Mouse (Mus musculus): Measurements from ENCODE around the gene Ubl3. TPM values are rescaled to one million over a fixed set of nuclear protein-coding genes. Genes with fewer than 3 reads are reported as not detected.

Ubl3 gene
- total RNA-seq, 2 experiments from 2014 or later = 221 to 227 TPM

DNA sequence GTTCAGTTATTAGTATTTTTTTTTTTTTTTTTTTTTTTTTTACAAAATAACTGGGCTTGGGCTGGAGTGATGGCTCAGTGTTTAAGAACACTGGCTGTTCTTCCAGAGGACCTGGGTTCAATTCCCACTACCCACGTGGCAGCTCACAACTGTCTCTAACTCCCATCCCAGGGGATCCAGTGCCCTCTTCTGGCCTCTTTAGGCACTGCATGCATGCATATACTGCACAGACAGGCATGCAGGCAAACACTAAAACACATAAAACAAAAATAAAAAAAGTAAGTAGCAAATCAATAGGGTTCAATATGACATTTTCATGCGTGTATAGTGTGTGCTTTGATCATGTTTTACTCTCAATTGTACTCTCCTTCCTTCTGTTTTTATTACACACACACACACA is 26.6 kb upstream of the Ubl3 start:
- no peak for DNase-seq (ENCODE audit: low spot score in 2 of 2)
- TF ChIP-seq CTCF (conservative IDR thresholded peaks at IDR 0.05) = peak; percentile 44
- Histone ChIP-seq H3K27ac (no peak overlapping the region), H3K4me3 (no peak overlapping the region)

DNA sequence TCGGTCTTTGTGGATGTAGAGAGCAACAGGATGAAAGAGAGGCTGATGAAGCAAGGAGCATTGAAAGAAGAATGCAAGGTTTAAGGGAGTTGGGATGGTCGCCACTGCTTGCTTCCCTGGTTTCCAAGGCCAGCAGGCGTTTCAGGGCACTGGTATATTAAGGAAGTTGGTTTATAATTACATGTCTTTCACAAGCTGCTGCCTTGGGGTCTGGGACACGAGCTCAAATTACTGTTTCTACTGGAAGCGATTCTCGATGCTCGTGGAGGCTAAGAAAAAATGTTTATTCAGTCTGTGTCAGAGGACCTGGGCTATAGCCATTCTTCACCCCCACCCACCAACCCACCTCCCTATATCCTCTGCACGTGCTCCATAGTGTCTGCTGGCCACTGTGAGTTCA is 25.8 kb upstream of the Ubl3 start:
- TF ChIP-seq CTCF (conservative IDR thresholded peaks at IDR 0.05) = no peak
- DNase-seq (ENCODE audit: low spot score in 2 of 2) = no peak
- Histone ChIP-seq H3K27ac (no peak overlapping the region), H3K4me3 (no peak overlapping the region)

DNA sequence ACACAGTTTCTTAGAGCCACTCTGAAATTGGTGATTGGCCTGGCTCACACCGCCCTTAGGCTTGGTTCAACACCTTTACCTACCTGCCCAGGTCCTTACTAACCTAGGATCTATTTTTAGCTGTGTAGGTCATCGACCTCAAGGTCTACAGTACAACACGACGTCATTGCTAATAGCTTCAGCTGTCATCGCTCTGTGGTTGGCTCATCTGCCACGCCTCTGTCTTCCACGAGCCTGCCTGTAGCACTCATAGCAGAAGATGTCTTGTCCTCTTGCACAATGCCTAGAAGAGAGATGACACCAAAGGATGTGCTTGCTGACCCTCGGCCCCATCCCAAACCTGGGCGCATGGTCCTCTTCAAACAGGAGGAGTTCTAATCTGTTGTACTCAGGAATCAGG is 24.7 kb upstream of the Ubl3 start:
- no peak overlapping the region for H3K4me3 ChIP-seq
- no peak overlapping the region for H3K27ac ChIP-seq
- DNase-seq (ENCODE audit: low spot score in 2 of 2) = no peak
- no peak for TF ChIP-seq CTCF (conservative IDR thresholded peaks at IDR 0.05)

DNA sequence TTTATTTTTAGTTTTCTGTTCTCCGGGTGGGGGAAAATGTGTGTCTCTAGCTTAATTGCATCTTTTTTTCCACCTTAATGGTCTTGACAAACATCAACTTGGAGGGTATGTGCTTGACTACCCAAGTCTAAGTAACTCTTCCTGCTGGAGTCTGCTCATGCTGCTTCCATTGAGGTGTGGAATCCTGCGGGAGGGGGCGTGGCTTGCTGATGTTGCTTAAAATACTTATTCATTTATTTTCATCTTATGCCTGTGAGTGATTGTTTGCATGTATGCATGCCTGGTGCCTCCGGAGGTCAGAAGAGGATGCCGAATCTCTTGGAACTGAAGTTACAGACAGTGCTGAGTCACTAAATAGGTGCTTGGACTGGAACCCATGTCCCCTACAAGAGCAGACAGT is 22.6 kb upstream of the Ubl3 start:
- TF ChIP-seq CTCF (conservative IDR thresholded peaks at IDR 0.05) = no peak
- Histone ChIP-seq H3K4me3 (no peak overlapping the region), H3K27ac (no peak overlapping the region)
- DNase-seq (ENCODE audit: low spot score in 2 of 2) = no peak

DNA sequence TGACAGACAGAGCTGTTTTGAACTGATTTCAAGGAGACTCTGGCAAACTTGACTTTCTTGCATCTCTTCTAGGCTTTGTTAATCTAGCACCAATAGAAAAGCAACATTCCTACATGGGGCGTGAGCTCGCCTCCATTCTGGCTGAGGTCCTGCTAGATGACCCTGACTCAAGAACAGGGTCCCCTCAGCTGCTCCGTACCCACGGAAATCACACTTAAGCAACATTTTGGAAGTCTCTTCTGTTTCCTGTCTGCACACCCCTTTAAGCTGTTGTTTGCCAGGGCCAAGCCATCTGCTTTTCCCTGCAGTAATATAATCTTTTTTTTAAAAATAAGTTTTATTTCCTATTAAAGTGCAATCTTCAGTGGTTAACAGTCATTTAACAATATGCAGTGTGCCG is 20.1 kb upstream of the Ubl3 start:
- DNase-seq (ENCODE audit: low spot score in 2 of 2) = no peak
- Histone ChIP-seq H3K4me3 (no peak overlapping the region), H3K27ac (no peak overlapping the region)
- no peak for TF ChIP-seq CTCF (conservative IDR thresholded peaks at IDR 0.05)

DNA sequence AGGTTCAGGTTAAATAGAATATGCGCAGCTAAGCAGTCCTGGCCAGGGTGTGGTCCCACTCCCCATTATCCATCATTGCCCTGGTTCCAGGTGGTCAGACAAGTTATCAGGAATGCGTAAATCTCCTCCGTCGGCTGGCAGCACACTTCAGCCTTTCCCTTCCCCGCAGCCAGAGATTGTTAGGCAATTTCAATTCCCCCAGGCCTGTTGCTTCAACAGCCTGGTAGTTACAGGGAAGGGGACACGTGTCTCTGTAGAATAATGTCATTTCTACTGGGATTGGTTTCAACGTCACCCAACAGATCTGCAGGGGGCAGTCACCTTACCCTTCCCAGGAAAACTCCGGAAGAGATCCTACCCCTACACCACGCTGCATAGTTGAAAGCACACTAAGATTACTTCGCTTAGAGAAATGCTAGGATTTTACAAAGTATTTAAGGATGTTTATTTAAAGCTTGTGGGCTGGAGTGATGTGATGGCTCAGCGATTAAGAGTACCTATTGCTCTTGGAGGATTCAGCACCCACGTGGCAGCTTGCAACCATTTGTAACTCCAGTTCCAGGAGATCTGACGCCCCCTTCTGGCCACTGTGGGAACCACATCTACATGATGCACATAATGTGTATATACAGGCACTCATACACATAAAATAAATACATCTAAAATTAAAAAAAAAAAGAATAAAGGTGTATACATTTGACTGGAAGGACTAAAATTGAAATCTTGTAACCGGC is 18.1 kb upstream of the Ubl3 start:
- no peak for DNase-seq (ENCODE audit: low spot score in 2 of 2)
- Histone ChIP-seq H3K27ac (no peak overlapping the region), H3K4me3 (no peak overlapping the region)
- peak; percentile 40 for TF ChIP-seq CTCF (conservative IDR thresholded peaks at IDR 0.05)

DNA sequence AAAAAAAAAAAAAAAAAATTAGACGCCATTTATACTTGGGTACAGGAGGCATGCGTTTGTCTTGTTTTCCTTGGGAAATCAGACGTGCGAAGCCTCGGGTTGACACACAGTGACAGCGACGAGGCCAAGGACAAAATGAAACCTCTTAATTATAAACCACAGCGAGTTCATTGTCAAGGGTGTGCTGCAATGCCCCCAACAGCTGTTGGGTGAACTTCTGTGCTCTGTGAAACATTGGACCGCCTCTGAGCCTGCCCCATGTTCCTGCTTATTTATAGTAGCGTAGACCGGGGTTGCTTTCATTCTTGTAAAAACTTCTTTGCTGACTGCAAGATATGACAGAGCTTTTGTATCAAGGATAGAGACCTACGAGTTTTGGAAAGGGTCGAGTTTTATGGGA is 16.9 kb upstream of the Ubl3 start:
- Histone ChIP-seq H3K4me3 (no peak overlapping the region), H3K27ac (no peak overlapping the region)
- DNase-seq (ENCODE audit: low spot score in 2 of 2) = no peak
- no peak for TF ChIP-seq CTCF (conservative IDR thresholded peaks at IDR 0.05)

DNA sequence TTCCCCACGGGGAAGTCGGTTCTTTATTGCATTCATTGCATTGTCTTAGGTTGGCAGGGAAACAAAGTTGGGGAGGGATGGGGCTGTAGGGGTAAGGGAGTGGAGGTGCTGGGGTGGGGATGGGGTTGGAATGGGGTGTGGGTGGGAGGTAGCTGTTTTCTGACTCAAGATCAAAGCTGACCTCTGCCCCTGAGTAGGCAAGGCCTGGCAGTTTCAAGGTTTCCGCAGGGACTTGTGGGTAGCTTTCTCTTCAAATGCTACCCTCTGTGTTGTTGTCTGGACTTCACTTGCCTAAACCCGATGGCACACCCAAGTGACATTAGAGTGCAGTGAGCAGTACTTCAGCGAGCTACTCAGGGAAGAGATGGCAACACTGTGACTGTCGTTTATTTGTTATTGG is 13.0 kb upstream of the Ubl3 start:
- TF ChIP-seq CTCF (conservative IDR thresholded peaks at IDR 0.05) = no peak
- Histone ChIP-seq H3K27ac (no peak overlapping the region), H3K4me3 (no peak overlapping the region)
- DNase-seq (ENCODE audit: low spot score in 2 of 2) = no peak

DNA sequence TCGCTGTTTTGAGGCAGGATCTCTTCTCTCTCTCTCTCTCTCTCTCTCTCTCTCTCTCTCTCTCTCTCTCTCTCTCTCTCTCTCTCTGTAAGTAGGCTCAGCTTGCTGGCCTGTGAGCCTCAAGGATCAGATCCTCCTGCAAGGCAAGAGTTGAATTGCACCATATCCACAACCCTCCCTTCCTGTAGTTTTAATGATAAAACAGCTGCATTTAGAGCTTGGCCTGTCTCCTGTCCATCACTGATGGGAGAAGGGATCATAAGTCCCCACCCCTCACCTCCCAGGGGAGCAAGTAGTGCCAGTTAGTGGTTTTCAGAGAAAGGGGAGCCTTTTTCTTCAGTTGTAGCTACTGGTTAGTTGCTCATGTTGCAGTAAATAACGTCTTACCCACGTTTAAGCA is 11.5 kb upstream of the Ubl3 start:
- no peak overlapping the region for H3K27ac ChIP-seq
- no peak for DNase-seq (ENCODE audit: low spot score in 2 of 2)
- TF ChIP-seq CTCF (conservative IDR thresholded peaks at IDR 0.05) = no peak
- no peak overlapping the region for H3K4me3 ChIP-seq

DNA sequence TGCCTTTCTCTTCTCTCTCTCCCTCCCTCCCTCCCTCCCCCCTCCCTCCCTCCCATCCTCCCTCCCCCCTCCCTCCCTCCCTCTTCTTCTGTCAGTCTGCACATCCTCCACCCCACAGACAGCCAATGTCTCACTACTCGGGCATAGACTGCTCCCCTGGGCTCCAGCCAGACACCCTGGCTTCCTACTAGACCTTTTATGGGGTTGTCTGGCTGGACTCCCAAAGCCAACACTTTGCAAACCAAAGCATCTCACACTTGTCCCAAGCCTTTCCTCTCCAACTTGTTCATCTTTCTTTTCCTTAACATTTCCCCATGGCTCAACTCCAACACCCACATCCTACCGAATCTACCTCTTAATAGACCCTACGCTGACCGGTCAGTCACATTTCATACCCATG is 10.7 kb upstream of the Ubl3 start:
- no peak overlapping the region for H3K27ac ChIP-seq
- TF ChIP-seq CTCF (conservative IDR thresholded peaks at IDR 0.05) = no peak
- H3K4me3 ChIP-seq = no peak overlapping the region
- DNase-seq (ENCODE audit: low spot score in 2 of 2) = no peak

DNA sequence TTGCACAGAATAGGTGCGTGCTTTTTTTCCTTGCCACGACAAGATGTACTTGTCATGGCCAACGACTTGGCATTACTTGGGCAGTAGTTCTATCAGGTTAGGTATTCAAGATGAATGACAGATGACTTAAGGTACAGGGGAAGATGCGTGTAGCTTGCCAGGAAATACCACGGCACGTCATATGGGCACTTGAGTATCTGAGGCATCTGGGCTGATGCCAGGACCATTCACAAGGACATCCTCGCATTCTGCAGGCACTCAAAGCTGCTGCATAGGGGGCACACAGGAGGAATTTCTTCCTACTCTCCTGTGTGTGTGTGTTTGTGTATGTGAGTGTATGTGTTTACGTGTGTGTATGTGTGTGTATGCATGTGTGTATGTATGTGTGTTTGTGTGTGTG is 9.6 kb upstream of the Ubl3 start:
- no peak for DNase-seq (ENCODE audit: low spot score in 2 of 2)
- no peak for TF ChIP-seq CTCF (conservative IDR thresholded peaks at IDR 0.05)
- H3K27ac ChIP-seq = no peak overlapping the region
- no peak overlapping the region for H3K4me3 ChIP-seq

DNA sequence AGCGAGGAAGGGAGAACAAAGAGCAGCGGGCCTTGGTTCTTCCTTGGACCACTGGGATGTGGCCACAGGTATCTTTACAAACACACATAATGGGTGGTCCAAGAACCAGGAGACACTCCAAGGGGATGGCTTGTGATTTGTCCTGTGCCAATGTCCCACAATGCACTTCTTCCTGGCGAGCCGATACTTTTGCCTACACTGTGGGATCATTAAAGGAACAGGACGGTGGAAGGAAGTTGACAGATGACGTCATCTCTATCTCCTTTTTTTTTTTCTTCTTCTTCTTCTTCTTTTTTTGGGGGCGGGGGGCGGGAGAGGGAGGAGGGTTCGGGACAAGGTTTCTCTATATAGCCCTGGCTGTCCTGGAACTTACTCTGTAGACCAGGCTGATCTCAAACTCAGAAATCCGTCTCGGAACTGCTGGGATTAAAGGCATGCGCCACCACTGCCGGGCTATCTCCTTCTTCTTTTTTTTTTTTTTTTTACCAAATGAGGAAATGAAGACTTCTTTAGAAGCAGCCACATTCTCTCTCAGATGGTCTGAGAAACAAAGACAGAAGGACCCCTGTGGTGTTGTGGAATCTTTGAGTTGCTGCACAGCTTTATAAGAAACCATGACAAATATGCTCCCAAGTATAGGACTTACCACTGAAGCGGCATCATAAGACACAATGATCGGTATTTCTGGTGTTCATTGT is 6.8 kb upstream of the Ubl3 start:
- DNase-seq (ENCODE audit: low spot score in 2 of 2) = no peak
- no peak for TF ChIP-seq CTCF (conservative IDR thresholded peaks at IDR 0.05)
- Histone ChIP-seq H3K4me3 (no peak overlapping the region), H3K27ac (no peak overlapping the region)

DNA sequence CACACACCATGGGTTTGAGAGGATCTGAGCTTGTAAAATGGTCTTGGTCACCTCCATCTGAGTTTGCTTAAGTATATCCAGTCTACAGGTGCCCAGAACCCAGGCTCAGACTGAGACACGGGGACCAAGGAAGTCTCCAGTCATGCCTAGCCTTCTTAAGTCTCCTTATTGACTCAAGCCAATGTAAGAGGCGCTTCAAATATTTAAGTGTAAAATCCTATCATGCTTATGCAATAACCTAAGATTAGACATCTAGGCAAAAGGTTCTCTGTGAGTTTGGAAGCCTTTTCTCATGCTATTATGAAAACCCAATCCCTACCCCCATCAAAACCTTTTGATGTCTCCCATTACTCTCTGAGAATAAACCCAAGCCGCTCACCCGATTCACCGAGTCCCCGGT is 5.9 kb upstream of the Ubl3 start:
- Histone ChIP-seq H3K4me3 (no peak overlapping the region), H3K27ac (no peak overlapping the region)
- no peak for TF ChIP-seq CTCF (conservative IDR thresholded peaks at IDR 0.05)
- no peak for DNase-seq (ENCODE audit: low spot score in 2 of 2)

DNA sequence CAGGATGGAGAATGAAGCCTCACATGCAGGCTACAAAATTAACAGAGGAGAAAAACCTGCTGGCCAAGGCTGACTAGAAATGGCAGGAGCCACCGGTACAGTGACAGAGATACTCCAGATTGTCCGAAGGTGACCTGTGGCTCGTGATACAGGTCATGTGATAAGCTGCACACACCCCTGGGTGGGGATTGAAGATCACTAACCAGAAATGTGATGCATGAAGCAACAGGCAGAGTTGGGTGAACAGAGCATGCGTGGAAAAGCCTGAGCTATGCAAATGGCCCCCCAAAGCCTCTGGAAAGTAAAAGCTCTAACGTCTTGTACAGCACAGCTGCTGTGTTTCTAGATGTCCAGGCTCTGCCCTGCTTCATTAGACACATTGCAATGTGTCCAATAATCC is 3.9 kb upstream of the Ubl3 start:
- TF ChIP-seq CTCF (conservative IDR thresholded peaks at IDR 0.05) = no peak

More for the DNA sequence above, 3.9 kb upstream of the Ubl3 start:
- Histone ChIP-seq H3K4me3 (no peak overlapping the region), H3K27ac (no peak overlapping the region)
- DNase-seq (ENCODE audit: low spot score in 2 of 2) = no peak
